Mouse (Mus musculus): ENCODE results near the gene Gm525.
"Not testable (repeated sequence)": the region's sequence is repeated elsewhere in the genome, so short reads cannot be mapped to it uniquely, and the experiment has no call there.

Gene Gm525

DNA sequence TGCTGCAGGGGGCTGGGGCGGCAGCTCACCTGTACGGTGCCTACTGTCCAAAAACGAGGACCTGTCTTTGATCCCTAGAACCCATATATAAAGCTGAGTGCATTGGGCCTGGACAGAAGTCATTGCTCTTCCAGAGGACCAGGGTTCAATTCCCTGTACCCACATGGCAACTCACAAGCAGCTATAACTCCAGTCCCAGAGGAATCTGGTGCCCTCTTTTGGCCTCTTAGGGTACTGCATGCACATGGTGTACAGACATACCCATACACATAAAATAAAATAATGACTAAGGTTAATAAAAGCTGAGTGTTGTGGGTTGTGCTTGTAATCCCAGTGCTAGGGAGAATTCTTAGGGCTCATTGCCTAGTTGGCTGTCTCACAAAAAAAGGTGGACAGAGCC is 8.3 kb upstream of the Gm525 start:
- peak; percentile 83 for DNase-seq

DNA sequence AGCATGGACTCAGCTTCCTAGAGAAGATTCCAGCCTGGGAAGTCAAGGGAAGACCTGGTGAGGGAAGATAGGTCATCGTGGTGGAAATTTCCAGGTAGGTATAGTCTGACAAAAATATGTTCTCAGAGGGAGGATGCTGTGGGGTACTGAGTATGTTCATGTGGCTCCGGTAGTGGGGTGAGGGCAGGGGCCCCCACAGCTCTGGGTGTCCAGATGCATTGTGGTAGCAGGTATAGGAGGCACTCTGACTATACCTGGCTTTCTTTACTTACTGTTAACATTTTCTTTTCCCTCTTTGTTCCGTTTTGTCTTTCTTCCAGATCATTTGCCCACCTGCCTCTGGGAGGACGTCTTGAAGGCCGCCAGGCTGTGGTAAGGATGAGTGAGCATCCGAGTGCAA is 7.5 kb upstream of the Gm525 start:
- peak; percentile 66 for DNase-seq

DNA sequence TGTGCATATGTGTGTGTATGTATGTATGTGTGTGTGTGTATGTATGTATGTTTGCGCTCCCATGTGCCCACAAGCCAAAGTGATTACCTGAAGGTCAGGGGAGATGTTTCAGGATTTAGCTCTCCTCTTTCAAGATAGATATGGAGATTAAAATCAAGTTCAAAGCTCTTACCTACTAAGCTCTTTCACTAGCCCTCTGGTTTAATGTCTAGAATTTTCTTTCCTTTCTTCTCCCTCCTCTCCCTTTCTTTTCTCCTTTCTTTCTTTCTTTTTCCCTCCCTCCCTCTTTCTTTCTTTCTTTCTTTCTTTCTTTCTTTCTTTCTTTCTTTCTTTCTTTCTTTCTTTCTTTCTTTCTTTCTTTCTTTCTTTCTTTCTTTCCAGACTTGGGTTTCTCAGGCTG is 6.9 kb upstream of the Gm525 start, which contains the start of gene Dgke:
Gene Dgke (minus strand): TSS at position 101 of the 400 bp plus-strand sequence.
- DNase-seq: no peak

DNA sequence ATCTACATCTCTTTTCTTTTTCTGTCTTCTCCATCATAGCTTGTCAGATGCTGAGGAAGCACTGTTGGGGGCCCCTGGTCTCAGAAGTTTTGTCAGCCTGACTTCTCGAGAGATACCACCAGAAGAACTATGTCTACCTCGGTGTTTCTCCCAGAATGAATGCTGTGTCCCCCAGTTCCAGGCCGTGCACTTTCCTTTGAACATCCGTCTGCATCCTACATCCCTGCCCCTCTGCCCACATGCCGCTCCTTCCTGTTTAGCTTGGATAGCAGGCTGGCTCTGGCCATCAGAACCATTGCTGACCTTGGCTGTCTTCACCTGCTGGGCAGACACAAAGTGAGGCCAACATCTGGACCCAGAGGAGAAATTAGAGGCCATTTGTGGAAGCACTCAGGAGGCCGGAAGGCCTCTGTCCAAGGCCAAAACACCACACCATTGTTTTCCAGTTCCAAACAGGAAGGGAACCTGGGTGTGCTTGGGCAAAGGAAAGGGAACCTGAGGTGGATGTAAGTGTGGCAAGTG is 6.3 kb upstream of the Gm525 start:
- peak; percentile 60 for DNase-seq

DNA sequence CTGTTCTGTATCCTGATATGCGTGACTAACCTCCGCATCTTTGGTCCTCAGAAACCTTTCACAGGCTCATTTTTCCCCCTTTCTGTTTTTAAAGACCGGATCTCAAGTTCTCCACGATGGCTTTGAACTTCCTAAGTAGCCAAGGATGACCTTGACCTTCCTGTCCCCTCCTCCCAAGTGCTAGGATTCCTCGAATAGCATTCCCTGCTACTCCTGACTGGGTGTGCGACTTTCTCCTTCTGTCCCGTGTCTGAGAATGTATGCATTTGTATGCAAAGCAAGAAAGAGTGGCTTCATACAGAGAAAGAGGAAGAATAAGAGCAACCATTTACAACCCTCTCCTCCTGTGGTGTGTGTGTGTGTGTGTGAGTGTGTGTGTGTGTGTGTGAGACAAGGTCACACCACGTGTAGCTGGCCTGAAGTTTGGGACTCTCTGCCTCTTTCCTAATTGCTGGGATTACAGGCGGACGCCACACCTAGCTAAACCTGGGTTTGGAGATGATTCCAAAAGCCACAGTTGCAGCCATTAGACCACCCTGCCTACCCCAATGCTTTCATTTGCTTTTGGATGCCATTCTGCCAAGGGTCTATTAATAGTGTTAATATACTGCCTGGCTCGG is 5.7 kb upstream of the Gm525 start:
- DNase-seq: peak; percentile 41

DNA sequence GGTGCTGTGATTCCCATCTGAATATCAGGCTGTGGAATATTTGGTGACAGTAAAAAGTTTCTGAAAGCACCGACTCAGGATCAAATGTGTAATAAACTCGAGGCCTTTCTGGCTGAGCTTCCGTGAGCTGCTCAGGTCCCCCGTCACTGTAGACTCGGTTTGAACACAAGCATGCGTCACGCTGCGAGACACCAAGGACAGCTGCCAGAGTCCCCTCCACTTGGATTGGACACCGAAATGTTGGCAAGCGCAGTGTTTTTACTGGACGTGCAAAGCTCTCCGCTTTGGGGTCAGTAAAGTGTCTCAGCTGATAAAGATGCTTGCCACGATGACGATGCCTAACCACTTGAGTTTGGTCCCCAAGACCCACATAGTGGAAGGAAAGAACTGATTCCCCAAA is 5.0 kb upstream of the Gm525 start:
- DNase-seq: peak; percentile 43

DNA sequence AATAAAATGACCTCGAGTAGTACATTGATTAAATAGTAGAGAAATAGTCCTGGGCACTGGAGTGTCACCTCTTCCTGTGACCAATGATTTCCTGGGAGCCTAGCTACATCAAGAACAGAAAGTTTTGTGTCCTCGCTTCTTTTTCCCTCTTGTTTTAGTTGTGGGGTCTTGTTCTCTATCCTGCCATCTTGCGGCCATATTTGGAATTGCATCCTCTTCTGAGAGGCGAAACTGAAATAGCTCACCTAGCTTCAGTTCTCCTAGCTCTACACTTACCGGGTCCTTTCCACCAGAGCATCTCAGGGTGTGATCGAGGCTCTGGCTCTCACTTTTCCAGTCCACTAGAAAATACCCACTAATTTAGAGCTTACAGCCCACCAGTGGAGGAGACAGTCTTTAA is 4.3 kb upstream of the Gm525 start:
- peak; percentile 89 for DNase-seq

DNA sequence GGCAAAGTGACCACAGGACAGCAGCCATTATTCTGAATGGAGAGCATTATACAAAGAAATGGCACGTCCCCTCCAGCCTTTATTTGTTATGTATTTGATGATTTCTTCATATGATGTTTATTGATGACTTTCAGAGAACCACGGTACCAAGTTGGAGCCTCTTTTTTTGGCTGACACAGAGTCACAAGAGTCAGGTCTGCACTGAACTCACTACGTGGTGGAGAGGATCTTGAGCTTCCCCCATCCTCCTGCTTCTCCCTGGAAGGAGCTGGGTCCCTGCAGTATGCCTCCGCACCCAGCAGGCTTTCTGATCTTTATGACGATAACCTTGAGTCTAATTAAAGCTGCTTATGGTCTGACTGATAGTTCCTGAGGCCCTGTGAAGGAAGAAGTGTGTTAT is 2.1 kb upstream of the Gm525 start:
- no peak for DNase-seq

DNA sequence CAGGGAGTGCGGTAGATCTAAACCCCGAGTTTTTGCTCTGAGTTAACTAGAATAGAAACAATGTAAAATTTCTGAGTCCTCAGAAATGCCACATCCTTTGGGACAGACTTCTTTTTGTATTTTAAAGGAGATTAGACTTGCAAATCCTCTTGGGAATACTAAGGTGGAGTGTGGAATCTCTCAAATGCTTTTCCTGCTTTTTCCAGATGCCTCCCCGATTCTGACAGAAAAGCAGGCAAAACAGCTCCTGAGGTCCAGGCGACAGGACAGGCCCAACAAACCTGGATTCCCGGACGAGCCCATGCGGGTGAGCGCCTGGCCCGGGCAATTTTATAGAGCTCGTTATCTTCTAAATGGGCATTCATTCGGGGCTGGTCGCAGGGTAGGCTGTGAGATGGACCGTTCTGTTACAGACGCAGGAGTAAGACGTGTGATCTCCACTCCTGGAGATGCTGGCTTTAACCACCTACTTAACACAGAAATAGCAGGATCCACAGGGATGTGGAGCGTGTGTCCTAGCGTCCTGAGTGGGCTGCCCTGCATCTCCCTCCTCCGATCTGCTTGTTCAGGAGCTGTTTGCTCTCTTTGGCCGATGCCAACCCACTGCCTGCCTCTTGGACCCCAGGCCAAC is 1.3 kb downstream of the Gm525 start:
- DNase-seq: peak; percentile 32

DNA sequence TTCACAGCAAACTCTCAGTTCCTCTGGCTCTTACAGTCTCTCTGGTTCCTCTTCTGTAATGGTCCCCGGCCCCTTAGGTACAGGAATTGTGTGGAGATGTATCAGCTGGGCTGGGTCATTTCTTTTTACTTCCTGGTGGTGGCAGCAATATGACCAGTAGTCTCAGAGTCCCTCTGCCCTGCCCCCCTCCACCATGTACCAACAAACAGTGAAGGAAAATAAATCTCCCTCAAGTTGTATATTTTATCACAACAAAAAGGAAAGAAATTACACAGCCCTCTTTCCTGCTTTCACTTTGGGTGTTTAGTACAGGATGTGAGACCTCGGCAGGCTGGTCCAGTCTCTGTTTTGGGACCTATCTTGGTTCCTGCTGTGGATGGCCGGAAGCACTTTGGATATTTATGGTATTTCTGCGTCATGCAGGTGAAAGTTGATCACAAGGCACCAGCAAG is 2.8 kb downstream of the Gm525 start:
- DNase-seq: peak; percentile 49

DNA sequence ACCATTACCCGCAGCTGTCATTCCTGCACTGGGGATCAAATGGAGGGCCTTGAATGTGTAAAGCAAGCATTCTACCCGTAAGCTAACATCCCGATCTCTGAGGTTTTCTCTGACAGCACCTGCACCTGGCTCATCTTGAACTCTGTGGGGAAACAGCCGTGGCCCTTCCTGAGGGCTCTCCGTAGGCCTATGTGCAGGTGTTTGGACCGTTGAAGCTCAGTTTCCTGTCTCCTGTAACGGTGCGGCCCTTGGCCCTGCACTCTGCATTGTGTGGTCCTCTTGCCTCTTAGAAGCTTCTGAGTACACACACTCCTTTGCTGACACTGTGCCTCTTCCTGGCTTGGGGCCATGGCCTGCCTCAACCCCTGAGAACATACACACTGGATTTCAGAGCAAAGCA is 4.0 kb downstream of the Gm525 start:
- peak; percentile 81 for DNase-seq

DNA sequence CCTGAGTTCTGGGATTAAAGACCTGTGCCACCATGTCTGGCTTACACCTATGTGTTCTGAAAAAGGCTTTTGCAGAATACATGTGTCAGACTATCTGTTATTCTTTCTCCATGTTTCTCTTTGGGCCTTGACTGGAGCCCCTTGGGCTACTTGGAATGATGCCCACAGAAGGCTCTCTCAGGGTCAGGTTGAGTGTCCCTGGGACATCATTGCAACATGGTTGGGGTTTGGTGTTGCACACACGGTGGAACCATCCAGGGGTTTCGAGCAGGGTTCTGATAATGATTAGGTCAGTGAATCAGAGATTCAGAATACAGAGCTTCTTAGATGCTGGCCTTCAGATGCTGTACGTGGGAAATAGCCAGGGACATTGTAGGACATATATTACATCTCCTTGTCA is 4.7 kb downstream of the Gm525 start:
- DNase-seq: peak; percentile 45

DNA sequence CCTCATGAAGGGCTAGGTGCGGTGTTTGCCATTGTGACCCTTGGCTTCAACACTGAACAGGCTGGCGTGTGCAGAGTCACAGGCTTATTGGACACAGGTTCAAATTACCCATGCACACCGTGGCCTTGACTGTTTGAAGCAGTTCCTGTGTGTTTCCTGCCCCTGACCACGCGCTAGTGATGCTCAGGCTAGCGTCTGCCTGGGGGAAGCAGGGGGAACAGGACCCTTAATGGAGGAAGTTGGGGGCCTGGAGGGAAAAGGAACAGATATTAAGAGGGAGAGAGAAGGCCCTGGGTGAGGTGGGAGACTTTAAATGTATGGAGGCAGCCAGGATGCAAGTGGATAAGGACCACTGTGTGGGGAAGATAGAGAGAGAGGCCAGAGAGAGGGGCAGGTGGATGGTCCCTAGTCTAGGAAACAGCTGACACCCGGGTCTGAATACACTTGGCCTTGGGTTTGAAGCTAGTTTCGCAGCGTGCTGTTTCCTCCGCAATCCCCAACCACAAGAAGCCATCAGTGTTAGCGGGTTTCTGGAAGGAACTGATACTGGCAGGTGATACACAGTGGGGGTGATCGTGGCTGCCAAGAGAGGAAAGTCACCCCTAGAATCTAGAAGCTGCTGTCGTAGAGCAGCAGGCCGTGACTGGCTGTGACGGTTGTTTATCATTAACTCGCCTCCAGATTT is 5.5 kb downstream of the Gm525 start:
- peak; percentile 64 for DNase-seq

DNA sequence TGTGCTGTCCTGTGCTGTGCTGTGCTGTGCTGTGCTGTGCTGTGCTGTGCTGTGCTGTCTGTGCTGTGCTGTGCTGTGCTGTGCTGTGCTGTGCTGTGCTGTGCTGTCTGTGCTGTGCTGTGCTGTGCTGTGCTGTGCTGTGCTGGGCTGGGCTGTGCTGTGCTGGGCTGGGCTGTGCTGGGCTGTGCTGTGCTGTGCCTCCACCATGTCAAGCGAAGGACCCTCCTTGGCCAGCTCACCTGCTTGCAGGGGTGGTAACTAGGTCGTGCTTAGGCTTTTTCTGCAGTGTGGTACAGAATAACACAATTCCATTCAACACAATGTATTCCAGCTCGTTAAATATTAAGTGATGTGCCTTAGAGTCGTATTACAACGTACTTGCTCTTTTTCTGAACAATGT is 8.3 kb downstream of the Gm525 start:
- DNase-seq: peak; percentile 48

DNA sequence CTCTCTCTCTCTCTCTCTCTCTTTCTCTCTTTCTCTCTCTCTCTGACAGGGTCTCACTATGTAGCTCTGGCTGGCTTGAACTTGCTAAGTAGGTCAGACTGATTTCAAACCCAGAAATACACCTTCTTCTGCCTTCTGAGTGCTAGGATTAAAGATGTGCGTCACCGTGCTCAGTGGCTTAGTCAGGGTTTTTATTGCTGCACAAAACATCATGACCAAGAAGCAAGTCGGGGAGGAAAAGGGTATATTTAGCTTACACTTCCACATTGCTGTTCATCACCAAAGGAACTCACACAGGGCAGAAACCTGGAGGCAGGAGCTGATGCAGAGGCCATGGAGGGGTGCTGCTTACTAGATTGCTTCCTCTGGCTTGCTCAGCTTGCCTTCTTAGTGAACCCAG is 9.1 kb downstream of the Gm525 start:
- DNase-seq: not testable (repeated sequence)

DNA sequence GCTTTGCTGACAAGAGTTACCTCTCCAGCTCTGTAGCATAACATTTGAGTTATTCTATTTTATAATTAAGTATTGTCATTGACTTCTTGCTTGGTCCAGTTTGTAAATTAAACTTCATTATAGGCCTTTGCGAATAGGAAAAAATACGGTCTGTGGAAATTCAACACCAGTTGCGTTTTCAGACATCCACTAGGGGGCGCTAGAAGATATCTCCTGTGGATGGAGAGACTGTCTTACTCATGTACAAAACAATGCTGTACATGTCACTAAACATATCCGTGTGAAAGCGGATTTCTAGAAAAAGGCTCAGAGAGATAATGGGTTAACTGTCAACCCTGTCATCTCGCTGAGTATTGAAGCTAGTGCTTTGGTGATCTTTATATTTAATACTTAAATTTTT is 11.0 kb downstream of the Gm525 start:
- peak; percentile 73 for DNase-seq

DNA sequence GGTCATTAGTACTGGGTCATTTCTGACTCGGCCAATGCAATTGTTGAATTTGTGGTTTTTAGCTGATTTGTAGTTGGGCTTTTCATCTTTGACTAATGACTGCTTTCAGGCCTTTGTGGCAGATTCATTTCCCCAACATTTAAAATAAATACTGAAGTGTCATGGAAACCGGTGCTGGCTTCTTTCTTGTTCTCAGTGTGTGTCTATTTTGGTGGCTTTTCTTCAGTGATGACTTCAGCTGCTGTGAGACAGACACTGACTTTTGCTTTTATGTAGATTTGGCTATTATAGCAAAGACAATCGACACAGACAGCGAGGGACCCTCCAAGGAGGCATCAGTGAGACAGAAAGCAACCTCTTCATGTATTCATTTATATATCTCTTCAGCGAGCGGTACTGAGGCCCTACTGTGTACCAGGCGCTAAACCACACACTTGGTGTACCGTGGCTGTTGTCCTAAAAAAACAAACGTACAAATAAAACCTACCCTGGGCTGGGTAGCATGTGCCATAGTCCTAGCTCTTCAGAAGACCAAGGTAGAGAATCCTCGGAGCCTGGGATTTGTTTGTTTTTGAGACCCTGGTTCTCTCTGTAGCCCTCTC is 12.7 kb downstream of the Gm525 start:
- no peak for DNase-seq

DNA sequence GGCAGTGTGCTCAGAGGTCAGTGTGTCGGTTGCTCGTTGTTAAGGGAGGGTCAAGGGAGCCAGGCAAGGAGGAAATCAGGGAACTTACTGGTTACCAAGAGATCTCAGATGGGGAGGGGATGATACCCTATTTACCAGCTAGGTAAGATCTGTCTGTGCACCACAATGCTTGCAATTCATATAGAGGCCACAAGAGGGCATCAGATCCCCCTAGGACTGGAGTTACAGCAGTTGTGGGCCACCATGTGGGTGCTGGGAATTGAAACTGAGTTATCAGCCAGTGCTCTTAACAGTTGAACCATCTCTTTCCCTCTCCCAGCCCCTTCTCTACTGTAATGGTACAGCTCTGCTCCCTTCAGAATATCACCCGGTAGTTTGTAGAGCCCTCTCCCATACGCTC is 15.1 kb downstream of the Gm525 start:
- no peak for DNase-seq

DNA sequence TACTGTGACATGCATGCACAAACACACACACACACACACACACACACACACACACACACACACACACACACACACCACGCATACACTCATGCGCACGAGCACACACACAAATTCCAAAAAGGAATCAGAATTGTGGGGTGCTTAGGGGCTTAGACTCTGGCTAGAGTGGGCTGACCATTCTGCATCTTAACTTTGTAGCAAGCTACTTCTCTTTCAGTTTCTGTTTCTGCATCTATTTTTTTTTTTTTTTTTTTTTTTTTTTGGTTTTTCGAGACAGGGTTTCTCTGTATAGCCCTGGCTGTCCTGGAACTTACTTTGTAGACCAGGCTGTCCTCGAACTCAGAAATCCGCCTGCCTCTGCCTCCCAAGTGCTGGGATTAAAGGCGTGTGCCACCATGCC is 16.7 kb downstream of the Gm525 start:
- DNase-seq: not testable (repeated sequence)

DNA sequence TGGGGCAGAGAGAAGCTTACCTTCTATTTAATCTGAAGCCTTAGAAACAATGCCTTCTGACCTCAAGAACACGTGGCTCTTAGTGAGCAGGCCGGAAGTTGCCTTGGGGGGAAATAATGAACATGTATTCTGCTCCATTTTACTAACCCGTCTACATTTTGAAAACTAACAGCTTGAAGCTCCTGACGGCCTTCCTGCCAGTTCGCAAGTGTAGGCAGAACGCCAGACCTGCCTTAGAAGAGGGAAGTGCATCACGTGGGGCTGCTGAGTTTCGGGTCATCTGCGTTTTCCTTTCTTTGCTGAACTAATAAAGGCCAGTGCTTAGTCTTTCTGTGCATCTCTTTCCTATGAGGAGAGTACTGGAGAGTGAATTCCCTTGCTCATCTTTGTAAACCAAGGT is 19.1 kb downstream of the Gm525 start:
- DNase-seq: peak; percentile 43

DNA sequence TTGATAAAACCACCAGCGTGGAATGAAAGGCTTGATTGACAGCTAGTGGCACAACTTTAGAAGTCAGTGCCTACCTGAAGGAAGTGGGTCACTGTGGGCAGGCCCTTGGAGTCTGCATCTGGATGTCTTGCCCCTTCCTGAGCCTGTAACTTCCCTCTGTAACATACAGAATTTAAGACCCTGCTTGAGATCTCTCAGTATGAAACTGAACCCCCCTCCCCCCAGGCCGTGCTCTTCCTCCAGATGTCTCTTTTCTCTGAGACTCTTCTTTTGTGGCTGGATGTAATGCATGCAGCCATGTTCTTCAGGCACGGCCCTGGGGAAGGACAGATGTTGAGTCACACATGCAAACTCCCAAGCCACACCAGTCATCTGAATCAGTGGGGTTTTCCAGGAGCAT is 21.7 kb downstream of the Gm525 start:
- peak; percentile 75 for DNase-seq

DNA sequence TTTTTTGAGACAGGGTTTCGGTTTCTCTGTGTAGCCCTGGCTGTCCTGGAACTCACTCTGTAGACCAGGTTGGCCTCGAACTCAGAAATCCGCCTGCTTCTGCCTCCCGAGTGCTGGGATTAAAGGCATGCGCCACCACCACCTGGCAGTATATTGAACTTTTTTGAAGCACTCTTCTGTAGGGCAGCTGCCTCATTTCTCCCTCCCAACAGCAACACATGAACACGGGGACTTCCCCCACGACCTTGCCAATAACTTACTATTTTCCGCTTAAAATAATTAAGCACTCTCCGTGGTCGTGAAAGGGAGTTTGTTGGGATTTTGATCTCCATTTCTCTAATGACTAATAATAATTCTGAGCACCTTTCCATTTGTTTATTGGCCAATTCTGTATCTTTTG is 23.7 kb downstream of the Gm525 start:
- DNase-seq: not testable (repeated sequence)

DNA sequence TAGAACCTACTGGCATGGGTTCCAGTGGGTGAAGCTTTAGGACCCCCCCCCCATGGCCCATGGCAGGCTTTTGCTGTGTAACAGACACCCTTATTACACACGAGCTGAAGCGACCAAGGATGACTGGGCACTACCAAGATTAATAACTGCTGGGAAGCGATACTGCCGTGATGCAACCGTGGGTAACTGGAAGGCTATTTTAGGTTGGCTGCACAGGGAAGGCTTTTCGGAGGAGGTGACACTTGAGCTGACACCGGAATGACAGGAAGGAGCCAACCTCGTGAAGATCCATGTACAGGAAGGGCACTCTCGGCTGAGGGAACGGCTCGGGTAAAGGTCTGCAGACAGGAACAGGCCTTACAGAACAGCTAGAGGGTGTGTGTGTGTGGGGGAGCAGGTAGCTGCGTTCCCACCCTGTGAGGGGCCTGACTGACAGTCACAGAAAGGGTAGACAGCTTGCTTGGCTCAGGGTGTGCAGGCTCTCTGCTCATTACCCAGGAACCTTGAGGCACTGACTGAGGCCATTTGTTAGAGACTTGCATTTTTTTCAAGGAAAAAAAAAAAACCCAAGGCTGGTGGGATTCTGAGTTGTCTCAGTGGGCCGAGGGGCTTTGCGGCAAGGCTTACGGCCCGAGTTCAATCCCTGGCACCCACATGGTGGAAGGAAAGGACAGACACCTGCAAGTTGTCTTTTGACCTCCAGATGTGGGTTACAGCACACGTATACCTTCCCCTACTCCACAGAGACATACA is 24.6 kb downstream of the Gm525 start:
- DNase-seq: peak; percentile 55
